Mouse (Mus musculus) adipocyte (in vitro differentiated cells): ENCODE data around the gene Spag9.

ENCODE experiments used
- DNase-seq: peaks from one replicate; pipeline ENCODE4 v3.0.0-alpha.2; 2016; ENCODE audit warnings: low spot score

Spag9 gene

GRCm38 (mm10) chr11:94133344-94133955, 137.6 kb downstream of the Spag9 start:
- DNase-seq = peak; percentile 89

- DNase-seq = peak; percentile 64
These were observed 138.4 kb downstream of the Spag9 start for GRCm38 (mm10) chr11:94134076-94134838.

GRCm38 (mm10) chr11:94135581-94136001, 139.7 kb downstream of the Spag9 start:
- peak; percentile 37 for DNase-seq

GRCm38 (mm10) chr11:94136656-94137055, 140.8 kb downstream of the Spag9 start:
- peak; percentile 50 for DNase-seq

GRCm38 (mm10) chr11:94137326-94138061, 141.6 kb downstream of the Spag9 start:
- peak; percentile 97 for DNase-seq

- no peak for DNase-seq
These were observed 142.7 kb downstream of the Spag9 start for GRCm38 (mm10) chr11:94138411-94139231.

- no peak for DNase-seq
These were observed 143.3 kb downstream of the Spag9 start for GRCm38 (mm10) chr11:94139232-94139620.

GRCm38 (mm10) chr11:94140540-94140939, 144.6 kb downstream of the Spag9 start:
- no peak for DNase-seq

GRCm38 (mm10) chr11:94141564-94141963, 145.7 kb downstream of the Spag9 start:
- DNase-seq = peak; percentile 39

GRCm38 (mm10) chr11:94143336-94143735, 147.4 kb downstream of the Spag9 start:
- DNase-seq = no peak

- peak; percentile 93 for DNase-seq
These were observed 149.1 kb downstream of the Spag9 start for GRCm38 (mm10) chr11:94144771-94145539.

- DNase-seq = no peak
These were observed 150.2 kb downstream of the Spag9 start for GRCm38 (mm10) chr11:94146049-94146605.

GRCm38 (mm10) chr11:94146733-94147485, 151.0 kb downstream of the Spag9 start:
- no peak for DNase-seq

- no peak for DNase-seq
These were observed 152.3 kb downstream of the Spag9 start for GRCm38 (mm10) chr11:94148105-94148696.

GRCm38 (mm10) chr11:94148931-94149491, 153.1 kb downstream of the Spag9 start:
- no peak for DNase-seq

- DNase-seq = no peak
These were observed 153.8 kb downstream of the Spag9 start for GRCm38 (mm10) chr11:94149509-94150259.

- no peak for DNase-seq
These were observed 154.9 kb downstream of the Spag9 start for GRCm38 (mm10) chr11:94150519-94151470.
